29 mouse cellular contexts compared by ENCODE assay signal in the genomic region with DNA sequence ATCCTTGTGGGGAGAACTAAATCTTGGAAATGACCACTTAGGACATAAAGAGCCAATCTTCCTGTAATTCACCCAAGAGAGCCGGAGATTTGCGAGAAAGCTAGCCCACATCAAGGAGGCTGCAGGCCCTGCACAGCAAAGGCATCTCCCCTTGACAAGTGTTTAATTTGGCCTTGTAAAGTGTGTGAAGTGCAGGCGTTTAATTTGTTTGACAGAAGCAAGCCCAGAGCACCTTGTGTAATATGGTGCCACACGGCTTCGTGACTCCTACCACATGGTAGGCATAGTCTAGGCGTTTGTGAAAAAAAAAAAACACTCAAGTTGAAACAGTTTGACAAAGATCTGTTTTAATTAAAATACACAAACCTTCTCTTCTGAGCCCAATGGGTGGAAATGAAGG. TPM values are rescaled to one million over a fixed set of nuclear protein-coding genes. Genes with fewer than 3 reads are reported as not detected.
A peak's percentile ranks its signal among the peaks of the same experiment; 100 is the strongest.
DNase-seq lines count a peak whose midpoint lies in the region; ATAC-seq and TF ChIP-seq lines count a peak whose summit lies in the region.
"Had no signal": no experiment of that assay in that cellular context is flagged by ENCODE, and none has a peak within 500 bp of the region (broad histone marks: within the 10 kb centered on the region; RNA-seq: fewer than 3 reads in every experiment).

No protein-coding gene starts in this region.

- ATAC-seq in heart, embryonic 11.5 days (replicated peaks; ENCODE audit: insufficient number of reproducible peaks, low FRiP score, low TSS enrichment) = no peak
- peak; percentile 85 for ATAC-seq in lung, embryonic 16.5 days (ENCODE audit: low read depth)
- ATAC-seq: forebrain, embryonic 14.5 days; forebrain, embryonic 16.5 days had no signal

- no peaks in the 10 kb centered on the region for H3K27me3 ChIP-seq in heart, embryonic 10.5 days (ENCODE audit: insufficient read depth, poor library complexity, severe bottlenecking)
- H3K27me3 ChIP-seq in heart, embryonic 11.5 days (ENCODE audit: control insufficient read depth, insufficient read depth, low read length) = no peaks in the 10 kb centered on the region
- H3K27me3 ChIP-seq in lung, embryonic 16.5 days (ENCODE audit: control insufficient read depth, insufficient read depth, low read depth, low read length) = no peaks in the 10 kb centered on the region
- H3K27me3 ChIP-seq: embryonic facial prominence, embryonic 13.5 days; embryonic facial prominence, embryonic 15.5 days; forebrain, embryonic 12.5 days had no signal

- no peaks in the 10 kb centered on the region for H3K9me3 ChIP-seq in heart, embryonic 10.5 days
- no peaks in the 10 kb centered on the region for H3K9me3 ChIP-seq in heart, embryonic 11.5 days (replicated peaks; ENCODE audit: control insufficient read depth, low read length)
- H3K9me3 ChIP-seq in lung, embryonic 16.5 days (ENCODE audit: control insufficient read depth, low read length) = no peaks in the 10 kb centered on the region
- H3K9me3 ChIP-seq: embryonic facial prominence, embryonic 13.5 days; embryonic facial prominence, embryonic 15.5 days; forebrain, embryonic 10.5 days; forebrain, embryonic 12.5 days had no signal

- intact Hi-C loops in gastrocnemius, postnatal 36 days (cut with DNase I) = no loop called here

- no peaks in the 10 kb centered on the region for H3K4me1 ChIP-seq in heart, embryonic 10.5 days
- H3K4me1 ChIP-seq in heart, embryonic 11.5 days (ENCODE audit: control insufficient read depth, insufficient read depth, low read length) = no peaks in the 10 kb centered on the region
- 0 out of 2 replicates have a peak, but pooled peaks cover 4% of the 10 kb centered on the region for H3K4me1 ChIP-seq in lung, embryonic 16.5 days (replicated peaks; ENCODE audit: control insufficient read depth, insufficient read depth, low read length)
- peaks cover 2% of the 10 kb centered on the region; the same call in 1 of the 2 replicates for H3K4me1 ChIP-seq in lung, adult 2 months (ENCODE audit: control insufficient read depth, insufficient read depth, low read length)
- H3K4me1 ChIP-seq: embryonic facial prominence, embryonic 15.5 days; forebrain, embryonic 10.5 days; forebrain, embryonic 12.5 days had no signal

- peak; percentile 31 for DNase-seq in heart, embryonic 10.5 days (ENCODE audit: low spot score)
- no peak for DNase-seq in lung, adult 2 months
- DNase-seq in lung, postnatal 36 days = peak; percentile 23
- DNase-seq in lung, postnatal 10 days = no peak
- peak; percentile 35 for DNase-seq in brain, embryonic 14.5 days (ENCODE audit: low read depth)
- DNase-seq in gastrocnemius, postnatal 36 days = no peak
- DNase-seq: adrenal gland, adult 2 months; adrenal gland, postnatal 10 days; adrenal gland, postnatal 25 days; cerebellum, adult 11 months; cerebellum, adult 18-20 months; cerebellum, adult 8-10 months; cerebellum, adult 9-11 months; cerebellum, postnatal 14 days; cerebellum, postnatal 36 days; embryo, embryonic 11 days had no signal

- WGBS in heart, embryonic 10.5 days = 80% methylated on average over 6 of the region's 6 CpGs
- 81% methylated on average over 6 of the region's 6 CpGs for WGBS in heart, embryonic 11.5 days (ENCODE audit: insufficient replicate concordance)
- WGBS in lung, embryonic 16.5 days = 36% methylated on average over 6 of the region's 6 CpGs
- WGBS in lung, adult 2 months = 64% methylated on average over 6 of the region's 6 CpGs

- no peaks in the 10 kb centered on the region for H3K36me3 ChIP-seq in heart, embryonic 10.5 days
- no peaks in the 10 kb centered on the region for H3K36me3 ChIP-seq in heart, embryonic 11.5 days (ENCODE audit: control insufficient read depth, insufficient read depth, low read length)
- H3K36me3 ChIP-seq in lung, embryonic 16.5 days (ENCODE audit: control insufficient read depth, insufficient read depth, low read length) = no peaks in the 10 kb centered on the region
- H3K36me3 ChIP-seq: embryonic facial prominence, embryonic 13.5 days; embryonic facial prominence, embryonic 15.5 days; forebrain, embryonic 10.5 days; forebrain, embryonic 12.5 days had no signal

- no peak for TF ChIP-seq CTCF in lung, adult 2 months (IDR thresholded peaks at IDR 0.05; ENCODE audit: insufficient read depth, low read length)
- TF ChIP-seq CTCF in brain, embryonic 14.5 days (IDR thresholded peaks at IDR 0.05; ENCODE audit: borderline replicate concordance, extremely low read depth, insufficient read depth, insufficient read length) = no peak

- no peak overlapping the region for H3K9ac ChIP-seq in heart, embryonic 11.5 days (ENCODE audit: low read depth, low read length)
- H3K9ac ChIP-seq in lung, embryonic 16.5 days (ENCODE audit: low read length) = no peak overlapping the region
- H3K9ac ChIP-seq: embryonic facial prominence, embryonic 13.5 days; embryonic facial prominence, embryonic 15.5 days; forebrain, embryonic 12.5 days had no signal

- TF ChIP-seq POLR2A in lung, adult 2 months (IDR thresholded peaks at IDR 0.05; ENCODE audit: borderline replicate concordance, extremely low read depth, low read depth, low read length) = no peak
- TF ChIP-seq POLR2A in brain, embryonic 14.5 days (IDR thresholded peaks at IDR 0.05; ENCODE audit: borderline replicate concordance, extremely low read depth, insufficient read depth, insufficient read length, poor library complexity, severe bottlenecking) = no peak

- H3K4me3 ChIP-seq in heart, embryonic 10.5 days = no peak overlapping the region
- no peak overlapping the region for H3K4me3 ChIP-seq in heart, embryonic 11.5 days (ENCODE audit: low read depth, low read length)
- H3K4me3 ChIP-seq in lung, embryonic 16.5 days (ENCODE audit: low read length) = no peak overlapping the region
- no peak overlapping the region for H3K4me3 ChIP-seq in lung, adult 2 months (replicated peaks; ENCODE audit: extremely low read depth, low read depth, low read length)
- H3K4me3 ChIP-seq: embryonic facial prominence, embryonic 13.5 days; embryonic facial prominence, embryonic 15.5 days; erythroblast, embryonic 14.5 days; forebrain, embryonic 10.5 days; forebrain, embryonic 12.5 days had no signal

- H3K27ac ChIP-seq in heart, embryonic 10.5 days = no peak overlapping the region
- H3K27ac ChIP-seq in heart, embryonic 11.5 days (ENCODE audit: low read depth, low read length) = no peak overlapping the region
- no peak overlapping the region for H3K27ac ChIP-seq in lung, embryonic 16.5 days (ENCODE audit: low read length)
- H3K27ac ChIP-seq: embryonic facial prominence, embryonic 13.5 days; embryonic facial prominence, embryonic 15.5 days; forebrain, embryonic 10.5 days; forebrain, embryonic 12.5 days had no signal

- no peak overlapping the region for H3K4me2 ChIP-seq in heart, embryonic 11.5 days
- H3K4me2 ChIP-seq in lung, embryonic 16.5 days (ENCODE audit: low read depth, low read length) = no peak overlapping the region
- H3K4me2 ChIP-seq: embryonic facial prominence, embryonic 13.5 days; embryonic facial prominence, embryonic 15.5 days; forebrain, embryonic 12.5 days had no signal

RNA-seq across cellular contexts. Expression of gene Nfia, which starts 42.5 kb away (rescaled TPM):
- 14.4 and 19.6 TPM in 2 replicates for polyA plus RNA-seq in heart, embryonic 10.5 days (2016; fragmentation: Nextera tagmentation; extraction: Ambion mirVana)
- polyA plus RNA-seq in heart, embryonic 11.5 days (2014; fragmentation: Nextera tagmentation; extraction: Ambion mirVana) = 27.5 and 33.7 TPM in 2 replicates
- 48.3 and 52.9 TPM in 2 replicates for polyA plus RNA-seq in lung, embryonic 16.5 days (2015; fragmentation: Nextera tagmentation; extraction: Ambion mirVana)
- 52.7 and 57.7 TPM in 2 replicates for polyA plus RNA-seq in lung, adult 2 months (2012; rRNA removed)
- polyA plus RNA-seq in brain, embryonic 14.5 days (2012; rRNA removed) = 54.5 and 56.0 TPM in 2 replicates
- 10 to 100 TPM; 56.2 to 61.5 TPM for total RNA-seq in gastrocnemius, postnatal 36 days (2021)

RNA-seq across cellular contexts. Expression of gene E130114P18Rik, which starts 47.9 kb away (rescaled TPM):
- polyA plus RNA-seq in heart, embryonic 10.5 days (2016; fragmentation: Nextera tagmentation; extraction: Ambion mirVana) = 0.33 and 1.1 TPM in 2 replicates
- 0.72 and 0.73 TPM in 2 replicates for polyA plus RNA-seq in heart, embryonic 11.5 days (2014; fragmentation: Nextera tagmentation; extraction: Ambion mirVana)
- polyA plus RNA-seq in lung, embryonic 16.5 days (2015; fragmentation: Nextera tagmentation; extraction: Ambion mirVana) = 0.79 and 0.85 TPM in 2 replicates
- polyA plus RNA-seq in lung, adult 2 months (2012; rRNA removed) = 0.17 TPM in 1 of 2 replicates, not detected in the other
- 19.7 and 31.1 TPM in 2 replicates for polyA plus RNA-seq in brain, embryonic 14.5 days (2012; rRNA removed)
- under 1 TPM in 1 of 2 experiments, not detected in 1; 0.26 TPM for total RNA-seq in gastrocnemius, postnatal 36 days (2021)
- total RNA-seq: adrenal gland, adult 2 months; common myeloid progenitor, adult 5-6 weeks; ES-E14; MEL had no signal
- polyA plus RNA-seq: C2C12; erythroblast, embryonic 14.5 days had no signal

Comparison
In these comparisons a context has a peak if more than half of its experiments do, and no peak if none do; other contexts are left out.
1. DNase-seq: peak in heart, embryonic 10.5 days (single experiment), lung, postnatal 36 days (single experiment) and brain, embryonic 14.5 days (single experiment); none in lung, adult 2 months (single experiment), lung, postnatal 10 days (single experiment) and gastrocnemius, postnatal 36 days (0 of 2).